22 mouse cellular contexts compared by ENCODE assay signal in genomic region chr1:190079643-190080275, GRCm38 (mm10).
DNase-seq lines count a peak whose midpoint lies in the region; TF ChIP-seq lines count a peak whose summit lies in the region.
"Had no signal": no experiment of that assay in that cellular context is flagged by ENCODE, and none has a peak within 500 bp of the region (broad histone marks: within the 10 kb centered on the region; RNA-seq: fewer than 3 reads in every experiment).

No protein-coding gene starts in this region.

- DNase-seq in gastrocnemius, postnatal 14 days: peak; percentile 15
- no peak for DNase-seq in gastrocnemius, adult 2 months
- peak; percentile 13 for DNase-seq in kidney, postnatal 10 days
- no peak for DNase-seq in kidney, postnatal 36 days
- peak; percentile 2 for DNase-seq in lung, postnatal 14 days
- no peak for DNase-seq in lung, postnatal 25 days (ENCODE audit: low spot score)
- DNase-seq in cerebellum, adult 8-10 months: no peak
- DNase-seq: B cell, adult 2 months; cerebellum, adult 11-12 months; cerebellum, postnatal 10 days; gastrocnemius, postnatal 36 days; heart, adult 18-20 months; heart, postnatal 4 days; liver, embryonic 13.5 days; lung, adult 18-20 months; retina, postnatal 1 day; right cerebral cortex, postnatal 14 days; thymus, postnatal 4 days had no signal

- H3K4me3 ChIP-seq in gastrocnemius, adult 2 months: no peak overlapping the region
- H3K4me3 ChIP-seq: embryonic facial prominence, embryonic 15.5 days; forebrain, embryonic 13.5 days; hindbrain, embryonic 13.5 days; limb, embryonic 15.5 days; liver, embryonic 13.5 days had no signal

- no peak overlapping the region for H3K27ac ChIP-seq in gastrocnemius, adult 2 months
- H3K27ac ChIP-seq: embryonic facial prominence, embryonic 15.5 days; forebrain, embryonic 13.5 days; hindbrain, embryonic 13.5 days; limb, embryonic 15.5 days had no signal

- TF ChIP-seq CTCF in gastrocnemius, adult 2 months (IDR thresholded peaks at IDR 0.05): no peak

- intact Hi-C loops in gastrocnemius, postnatal 14 days (cut with DNase I; ENCODE audit: low total_unique reads): no loop called here
- intact Hi-C loops in gastrocnemius, adult 2 months (cut with DNase I): no loop called here

Comparison
In these comparisons a context has a peak if more than half of its experiments do, and no peak if none do; other contexts are left out.
1. DNase-seq: peak in gastrocnemius, postnatal 14 days (single experiment), kidney, postnatal 10 days (single experiment) and lung, postnatal 14 days (single experiment); none in gastrocnemius, adult 2 months (single experiment), kidney, postnatal 36 days (0 of 2), lung, postnatal 25 days (single experiment) and cerebellum, adult 8-10 months (single experiment).